Mouse (Mus musculus): ENCODE data around the gene Ipo5. TPM values are rescaled to one million over a fixed set of nuclear protein-coding genes. Genes with fewer than 3 reads are reported as not detected.

Ipo5 gene
- total and polyA plus RNA-seq, 3 experiments, result 167 to 259 (median 252) TPM

- Histone ChIP-seq H3K79me2 (replicated peaks; ENCODE audit: control insufficient read depth, extremely low read depth, insufficient read depth, poor library complexity, severe bottlenecking) (no peaks in the 10 kb centered on the region), H3K36me3 (replicated peaks in 1 of 2; ENCODE audit: control insufficient read depth in 1 of 2, insufficient read depth in 1 of 2, low read length in 1 of 2) (no peaks in the 10 kb centered on the region), H3K4me3 (replicated peaks in 1 of 3; ENCODE audit: low read depth in 2 of 3, low read length in 2 of 3, poor library complexity in 1 of 3) (no peak overlapping the region), H3K4me1 (ENCODE audit: control insufficient read depth in 1 of 2, insufficient read depth in 2 of 2) (peaks cover 0 to 8% of the 10 kb centered on the region in 2 experiments; a peak in 2 of 4 replicates), H3K27me3 (replicated peaks) (no peaks in the 10 kb centered on the region), H3K4me2 (ENCODE audit: insufficient read depth, low read depth, poor library complexity, severe bottlenecking) (no peak overlapping the region), H3K9ac (ENCODE audit: insufficient read depth, low read depth) (no peak overlapping the region), H3K27ac (ENCODE audit: insufficient read depth, low read depth) (no peak overlapping the region), H3K9me3 (replicated peaks; ENCODE audit: low read length) (peaks cover 13% of the 10 kb centered on the region)
- no peak for DNase-seq (ENCODE audit: extremely low read depth)
- in situ Hi-C loops (cut with MboI; ENCODE audit: low pct_ligation_motif_present, low pct_unique_long_range_greater_than_20kb, low sequenced_read_pairs), result no loop called here
- dilution Hi-C loops (cut with MboI; ENCODE audit: extremely low pct_ligation_motif_present, extremely low pct_unique_long_range_greater_than_20kb, low sequenced_read_pairs), result no loop called here
- TF ChIP-seq EP300 (IDR thresholded peaks at IDR 0.05; ENCODE audit: low read length) (no peak), JUN (IDR thresholded peaks at IDR 0.05; ENCODE audit: insufficient read depth, low read depth, low read length) (no peak), KAT2A (IDR thresholded peaks at IDR 0.05; ENCODE audit: insufficient replicate concordance, low read length) (no peak), USF2 (conservative IDR thresholded peaks at IDR 0.05; ENCODE audit: low read depth, low read length) (no peak)
Observed at GRCm38 (mm10) chr14:120866573-120866972, 44.5 kb upstream of the Ipo5 start.

DNA sequence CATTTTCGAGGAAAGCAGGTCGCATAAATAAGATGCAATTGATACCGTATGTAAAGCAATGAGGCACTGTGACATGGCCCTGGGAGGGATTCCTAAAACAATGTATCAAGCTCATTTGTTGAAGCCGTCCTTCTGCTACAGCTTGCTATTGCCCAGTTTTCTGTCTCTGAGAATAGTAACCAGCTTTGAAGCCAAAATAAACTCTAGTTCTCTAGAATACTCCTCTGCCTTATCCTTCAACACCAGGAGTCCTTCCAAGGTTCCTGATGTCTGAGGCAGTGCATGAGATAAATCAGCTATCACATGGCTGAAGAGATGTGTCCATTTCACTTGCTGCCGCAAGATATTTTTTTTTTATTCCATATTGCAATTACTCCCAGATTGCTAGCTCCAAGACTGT is 43.9 kb upstream of the Ipo5 start:
- no peak overlapping the region for H3K4me2 ChIP-seq (ENCODE audit: insufficient read depth, low read depth, poor library complexity, severe bottlenecking)

GRCm38 (mm10) chr14:120868494-120868893 is 42.5 kb upstream of the Ipo5 start:
- Histone ChIP-seq H3K27ac (ENCODE audit: insufficient read depth, low read depth) (no peak overlapping the region), H3K4me2 (ENCODE audit: insufficient read depth, low read depth, poor library complexity, severe bottlenecking) (no peak overlapping the region), H3K9ac (ENCODE audit: insufficient read depth, low read depth) (no peak overlapping the region), H3K4me3 (replicated peaks in 1 of 3; ENCODE audit: low read depth in 2 of 3, low read length in 2 of 3, poor library complexity in 1 of 3) (no peak overlapping the region), H3K4me1 (ENCODE audit: control insufficient read depth in 1 of 2, insufficient read depth in 2 of 2) (peaks cover 0 to 3% of the 10 kb centered on the region in 2 experiments; a peak in 2 of 4 replicates), H3K27me3 (replicated peaks) (no peaks in the 10 kb centered on the region), H3K36me3 (replicated peaks in 1 of 2; ENCODE audit: control insufficient read depth in 1 of 2, insufficient read depth in 1 of 2, low read length in 1 of 2) (no peaks in the 10 kb centered on the region), H3K79me2 (replicated peaks; ENCODE audit: control insufficient read depth, extremely low read depth, insufficient read depth, poor library complexity, severe bottlenecking) (no peaks in the 10 kb centered on the region), H3K9me3 (replicated peaks; ENCODE audit: low read length) (peaks cover 21% of the 10 kb centered on the region)
- in situ Hi-C loops (cut with MboI; ENCODE audit: low pct_ligation_motif_present, low pct_unique_long_range_greater_than_20kb, low sequenced_read_pairs) (no loop called here), dilution Hi-C loops (cut with MboI; ENCODE audit: extremely low pct_ligation_motif_present, extremely low pct_unique_long_range_greater_than_20kb, low sequenced_read_pairs) (no loop called here)
- TF ChIP-seq MXI1 (IDR thresholded peaks at IDR 0.05; ENCODE audit: low read depth, low read length) (no peak), POLR2A (IDR thresholded peaks at IDR 0.05; ENCODE audit: low read depth, low read length) (no peak), ZC3H11A (IDR thresholded peaks at IDR 0.05; ENCODE audit: low read depth, low read length) (no peak)
- no peak for DNase-seq (ENCODE audit: extremely low read depth)

More for the DNA sequence above, 43.9 kb upstream of the Ipo5 start:
- Histone ChIP-seq H3K79me2 (replicated peaks; ENCODE audit: control insufficient read depth, extremely low read depth, insufficient read depth, poor library complexity, severe bottlenecking) (no peaks in the 10 kb centered on the region), H3K27me3 (replicated peaks) (no peaks in the 10 kb centered on the region), H3K9ac (ENCODE audit: insufficient read depth, low read depth) (no peak overlapping the region), H3K27ac (ENCODE audit: insufficient read depth, low read depth) (no peak overlapping the region), H3K4me3 (replicated peaks in 1 of 3; ENCODE audit: low read depth in 2 of 3, low read length in 2 of 3, poor library complexity in 1 of 3) (no peak overlapping the region), H3K9me3 (replicated peaks; ENCODE audit: low read length) (peaks cover 15% of the 10 kb centered on the region), H3K4me1 (ENCODE audit: control insufficient read depth in 1 of 2, insufficient read depth in 2 of 2) (peaks cover 0 to 8% of the 10 kb centered on the region in 2 experiments; a peak in 2 of 4 replicates), H3K36me3 (replicated peaks in 1 of 2; ENCODE audit: control insufficient read depth in 1 of 2, insufficient read depth in 1 of 2, low read length in 1 of 2) (no peaks in the 10 kb centered on the region)
- in situ Hi-C loops (cut with MboI; ENCODE audit: low pct_ligation_motif_present, low pct_unique_long_range_greater_than_20kb, low sequenced_read_pairs) (no loop called here), dilution Hi-C loops (cut with MboI; ENCODE audit: extremely low pct_ligation_motif_present, extremely low pct_unique_long_range_greater_than_20kb, low sequenced_read_pairs) (no loop called here)
- TF ChIP-seq SIN3A (IDR thresholded peaks at IDR 0.05; ENCODE audit: low read length) (no peak), EP300 (IDR thresholded peaks at IDR 0.05; ENCODE audit: low read length) (no peak), IRF4 (IDR thresholded peaks at IDR 0.05; ENCODE audit: low read depth, low read length) (no peak), POLR2A (IDR thresholded peaks at IDR 0.05; ENCODE audit: low read depth, low read length) (no peak), MAX (IDR thresholded peaks at IDR 0.05; ENCODE audit: low read length) (no peak), ZC3H11A (IDR thresholded peaks at IDR 0.05; ENCODE audit: low read depth, low read length) (no peak), TBP (conservative IDR thresholded peaks at IDR 0.05; ENCODE audit: low read depth, low read length) (no peak), USF1 (IDR thresholded peaks at IDR 0.05; ENCODE audit: low read depth, low read length) (no peak), ZMIZ1 (IDR thresholded peaks at IDR 0.05; ENCODE audit: low read depth, low read length) (no peak), E2F4 (IDR thresholded peaks at IDR 0.05; ENCODE audit: insufficient replicate concordance, low read depth, low read length) (no peak), CHD1 (IDR thresholded peaks at IDR 0.05; ENCODE audit: low read depth, low read length) (no peak), MAZ (IDR thresholded peaks at IDR 0.05; ENCODE audit: low read depth, low read length) (no peak), MEF2A (IDR thresholded peaks at IDR 0.05; ENCODE audit: borderline replicate concordance, low read depth, low read length) (no peak), NELFE (IDR thresholded peaks at IDR 0.05; ENCODE audit: low read depth, low read length) (no peak), GABPA (IDR thresholded peaks at IDR 0.05; ENCODE audit: insufficient replicate concordance, low read depth, low read length) (no peak), ETS1 (conservative IDR thresholded peaks at IDR 0.05; ENCODE audit: low read depth, low read length) (no peak), MXI1 (IDR thresholded peaks at IDR 0.05; ENCODE audit: low read depth, low read length) (no peak)
- DNase-seq (ENCODE audit: extremely low read depth), result no peak
